1 mouse cellular context compared by ENCODE assay signal in the genomic region with DNA sequence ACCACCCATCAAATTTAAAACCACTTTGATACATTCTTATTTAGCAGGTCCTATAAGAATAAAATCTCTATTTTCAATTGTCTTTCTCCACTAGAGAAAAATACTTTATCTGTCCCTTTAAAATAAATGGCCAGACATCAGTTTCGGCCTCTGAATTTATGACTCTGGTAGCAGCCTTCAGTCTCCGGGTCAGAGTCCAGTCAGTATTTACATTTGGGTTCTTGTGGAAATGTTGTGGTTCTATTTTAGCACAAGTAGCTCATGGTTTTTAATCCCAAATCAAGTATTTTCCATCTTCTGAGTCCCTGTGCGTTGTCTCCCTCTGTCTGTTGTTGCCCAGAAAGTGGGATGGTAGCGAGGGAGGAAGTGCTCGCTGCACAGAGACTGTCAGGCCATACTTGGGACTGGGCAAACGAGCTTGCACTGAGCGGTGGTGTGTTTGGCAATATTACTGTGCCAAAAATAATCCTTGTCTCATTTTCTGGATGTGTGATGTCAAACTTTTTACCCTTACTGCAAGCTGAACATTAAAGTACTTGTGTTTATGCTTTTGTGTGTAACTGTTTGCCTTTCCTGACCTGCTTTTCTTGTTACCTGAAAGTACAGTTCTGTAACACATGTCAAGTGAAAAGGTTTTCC.
TF ChIP-seq lines count a peak whose summit lies in the region.

No protein-coding gene starts in this region.

TF ChIP-seq in CH12.LX, 34 proteins besides CTCF, POLR2A, EP300 and RAD21:
- no peak for TF ChIP-seq KAT2A (IDR thresholded peaks at IDR 0.05; ENCODE audit: insufficient replicate concordance, low read length)
- no peak for TF ChIP-seq TCF12 (IDR thresholded peaks at IDR 0.05; ENCODE audit: low read depth, low read length)
- no peak for TF ChIP-seq IRF4 (IDR thresholded peaks at IDR 0.05; ENCODE audit: low read depth, low read length)
- no peak for TF ChIP-seq MYC (IDR thresholded peaks at IDR 0.05; ENCODE audit: low read depth, low read length)
- TF ChIP-seq USF1 (IDR thresholded peaks at IDR 0.05; ENCODE audit: low read depth, low read length), result no peak
- TF ChIP-seq ZMIZ1 (IDR thresholded peaks at IDR 0.05; ENCODE audit: low read depth, low read length), result no peak
- no peak for TF ChIP-seq NRF1 (IDR thresholded peaks at IDR 0.05; ENCODE audit: low read depth, low read length)
- TF ChIP-seq ZKSCAN1 (IDR thresholded peaks at IDR 0.05; ENCODE audit: borderline replicate concordance, low read depth, low read length), result no peak
- no peak for TF ChIP-seq HCFC1 (IDR thresholded peaks at IDR 0.05; ENCODE audit: low read depth, low read length)
- TF ChIP-seq E2F4 (IDR thresholded peaks at IDR 0.05; ENCODE audit: insufficient replicate concordance, low read depth, low read length), result no peak
- no peak for TF ChIP-seq UBTF (IDR thresholded peaks at IDR 0.05; ENCODE audit: low read depth, low read length)
- TF ChIP-seq ZC3H11A (IDR thresholded peaks at IDR 0.05; ENCODE audit: low read depth, low read length), result no peak
- TF ChIP-seq PAX5 (IDR thresholded peaks at IDR 0.05; ENCODE audit: low read length), result no peak
